Mouse (Mus musculus) megakaryocyte, embryonic 14.5 days (primary cell): ENCODE measurements around the gene Tex2. TPM values are rescaled to one million over a fixed set of nuclear protein-coding genes. Genes with fewer than 3 reads are reported as not detected.

Experiments used
- H3K27me3 ChIP-seq: replicated peaks from 2 replicates; pipeline ENCODE3; 2012; ENCODE audit warnings: inconsistent platforms
- H3K36me3 ChIP-seq: replicated peaks from 2 replicates; pipeline ENCODE3; 2012; ENCODE audit warnings: low read length, inconsistent platforms, mixed read lengths
- H3K4me1 ChIP-seq: 2 replicates; pipeline ENCODE4 v1.6.1; 2012; ENCODE audit warnings: inconsistent platforms
- H3K4me3 ChIP-seq: replicated peaks from 2 replicates; pipeline ENCODE3; 2012; ENCODE audit warnings: moderate library complexity, mild to moderate bottlenecking, inconsistent platforms
- H3K9me3 ChIP-seq: 2 replicates; pipeline ENCODE4 v1.6.1; 2012; ENCODE audit warnings: inconsistent platforms
- FLI1 ChIP-seq: IDR thresholded peaks from 2 replicates; pipeline ENCODE4 v1.6.1; 2012; ENCODE audit warnings: low read length, inconsistent platforms, mixed read lengths
- GATA1 ChIP-seq: IDR thresholded peaks from 3 replicates; pipeline ENCODE4 v1.6.1; 2012; ENCODE audit warnings: mixed read lengths, low read length, inconsistent platforms, borderline replicate concordance
- polyA plus RNA-seq: library from polyadenylated mRNA; stranded (reverse); fragments of >175 nt; gene quantifications from 2 replicates; pipeline ENCODE4 v1.2.3, GENCODE M21; 2012; ENCODE audit warnings: low replicate concordance; ENCODE audit not compliant: insufficient read depth

Tex2 gene
- polyA plus RNA-seq, 1 experiment = 7.4 TPM

DNA sequence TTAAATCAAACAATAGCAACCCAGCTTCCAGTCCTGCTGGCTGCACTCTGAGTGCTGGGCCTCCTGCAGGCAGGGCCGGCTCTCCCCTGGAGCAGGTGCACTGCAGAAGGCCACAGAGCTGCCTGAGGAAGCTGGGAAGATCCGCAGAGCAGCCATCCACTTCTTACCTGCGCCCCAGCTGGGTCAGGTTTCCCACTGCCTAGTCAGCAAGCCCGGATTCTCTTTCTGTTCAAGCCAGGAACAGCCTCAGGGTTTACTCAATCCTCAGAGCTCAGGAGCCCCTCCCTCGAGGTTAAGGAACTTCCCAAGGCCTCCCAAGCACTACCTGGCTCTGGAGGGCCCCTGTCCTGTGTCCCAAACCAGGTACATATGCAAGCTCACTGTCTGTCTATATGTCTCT is 7.2 kb downstream of the Tex2 start:
- peaks cover 60% of the 10 kb centered on the region for H3K36me3 ChIP-seq
- H3K27me3 ChIP-seq = no peaks in the 10 kb centered on the region
- H3K9me3 ChIP-seq = 0 out of 2 replicates have a peak, but pooled peaks cover 4% of the 10 kb centered on the region
- peaks cover 91% of the 10 kb centered on the region for H3K4me1 ChIP-seq
- TF ChIP-seq GATA1 = no peak
- TF ChIP-seq FLI1 = no peak
- no peak overlapping the region for H3K4me3 ChIP-seq

DNA sequence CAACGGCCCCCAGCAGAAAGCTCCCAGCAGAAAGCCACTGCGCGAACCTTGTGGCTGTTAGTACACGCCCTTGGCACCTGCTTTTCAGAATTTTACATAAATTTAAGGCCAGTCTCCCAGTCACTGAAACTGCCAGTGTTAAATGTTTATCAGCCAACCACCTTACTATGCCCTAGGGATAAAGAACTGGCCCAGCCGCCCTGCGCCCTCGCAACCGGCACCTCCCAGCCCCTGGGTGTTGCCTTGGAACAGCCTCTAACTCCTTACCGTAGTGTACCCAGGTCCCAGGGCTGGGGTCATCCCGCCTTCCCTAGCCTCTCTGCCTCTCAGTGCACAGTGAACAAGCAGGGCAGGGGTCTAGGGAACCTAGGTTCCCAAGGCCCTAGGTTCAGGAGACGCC is 10.0 kb downstream of the Tex2 start:
- Histone ChIP-seq H3K4me1 (peaks cover 91% of the 10 kb centered on the region), H3K36me3 (peaks cover 75% of the 10 kb centered on the region), H3K27me3 (no peaks in the 10 kb centered on the region), H3K4me3 (no peak overlapping the region), H3K9me3 (0 out of 2 replicates have a peak, but pooled peaks cover 4% of the 10 kb centered on the region)
- TF ChIP-seq FLI1 = no peak
- TF ChIP-seq GATA1 = no peak

DNA sequence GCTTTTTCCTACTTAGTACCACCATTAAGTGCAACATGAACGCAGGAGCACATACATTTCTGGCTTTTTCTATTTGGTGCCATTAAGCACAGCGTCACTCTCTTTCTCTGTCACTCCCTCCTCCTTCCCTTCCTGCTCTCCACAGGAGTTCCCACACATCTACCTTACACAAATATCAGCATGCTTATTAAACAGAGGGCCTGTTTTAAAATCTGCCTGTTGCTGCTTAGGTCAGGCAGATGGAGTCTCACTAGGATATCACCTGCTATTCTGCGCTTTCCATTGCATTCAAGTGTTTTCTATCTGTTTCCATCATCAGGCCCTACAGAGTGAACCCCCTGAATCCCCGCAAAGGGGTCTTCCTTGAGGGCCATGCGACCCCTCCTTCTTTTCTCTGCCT is 13.1 kb downstream of the Tex2 start:
- Histone ChIP-seq H3K9me3 (0 out of 2 replicates have a peak, but pooled peaks cover 4% of the 10 kb centered on the region), H3K36me3 (peaks cover 58% of the 10 kb centered on the region), H3K27me3 (no peaks in the 10 kb centered on the region), H3K4me3 (no peak overlapping the region), H3K4me1 (peaks cover 93% of the 10 kb centered on the region)
- no peak for TF ChIP-seq GATA1
- no peak for TF ChIP-seq FLI1

DNA sequence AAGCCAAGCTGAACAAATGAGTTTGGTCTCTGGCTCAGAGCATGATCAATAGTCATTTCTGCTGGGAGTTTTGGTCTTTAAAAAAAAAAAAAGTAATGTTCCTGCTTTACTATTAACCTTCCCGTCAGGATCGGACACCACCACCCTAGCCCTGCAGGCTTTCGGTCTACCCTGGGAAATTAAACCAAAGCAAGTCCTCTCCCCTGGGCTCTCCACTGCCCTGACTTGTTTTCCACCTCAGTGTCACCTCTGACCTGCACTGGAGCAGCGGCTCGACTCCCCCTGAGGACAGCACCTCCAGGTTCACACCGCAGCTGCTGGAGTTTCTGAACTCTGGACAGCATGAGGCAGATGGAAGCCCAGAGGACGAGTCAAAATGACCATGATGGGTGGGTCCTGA is 13.9 kb downstream of the Tex2 start:
- H3K36me3 ChIP-seq = peaks cover 60% of the 10 kb centered on the region
- H3K27me3 ChIP-seq = no peaks in the 10 kb centered on the region
- TF ChIP-seq FLI1 = no peak
- TF ChIP-seq GATA1 = no peak
- H3K4me1 ChIP-seq = peaks cover 96% of the 10 kb centered on the region
- peak overlapping the region; percentile 78 for H3K4me3 ChIP-seq
- H3K9me3 ChIP-seq = no peaks in the 10 kb centered on the region

DNA sequence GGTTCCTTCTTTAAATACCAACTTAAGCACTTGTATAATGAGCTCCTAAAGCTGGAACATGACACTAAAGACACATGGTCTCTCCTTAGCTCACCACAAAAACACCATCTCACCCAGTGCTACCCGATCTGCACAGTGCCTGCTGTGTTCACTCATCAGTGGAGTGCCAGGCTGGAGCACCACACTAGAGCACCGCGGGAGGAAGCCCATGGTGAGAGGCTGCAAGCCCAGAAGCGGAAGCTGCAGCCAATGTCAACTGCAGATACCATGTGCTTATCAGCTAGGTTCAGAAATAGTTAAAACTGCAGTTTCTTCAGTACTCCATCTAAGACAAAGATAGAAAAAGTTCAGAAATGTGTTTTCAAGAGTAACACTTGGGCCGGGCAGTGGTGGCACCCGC is 14.9 kb downstream of the Tex2 start:
- Histone ChIP-seq H3K36me3 (peaks cover 63% of the 10 kb centered on the region), H3K4me3 (peak overlapping the region; percentile 81), H3K4me1 (peaks cover 95% of the 10 kb centered on the region), H3K9me3 (no peaks in the 10 kb centered on the region), H3K27me3 (no peaks in the 10 kb centered on the region)
- TF ChIP-seq GATA1 = peak; percentile 28; the same call in 1 of the 3 replicates
- no peak for TF ChIP-seq FLI1

GRCm38 (mm10) chr11:106597737-106598330 is 15.4 kb downstream of the Tex2 start:
- Histone ChIP-seq H3K27me3 (no peaks in the 10 kb centered on the region), H3K4me1 (peaks cover 94% of the 10 kb centered on the region), H3K4me3 (peak overlapping the region; percentile 81), H3K36me3 (peaks cover 63% of the 10 kb centered on the region), H3K9me3 (no peaks in the 10 kb centered on the region)
- TF ChIP-seq GATA1 (no peak), FLI1 (no peak)

- H3K9me3 ChIP-seq = no peaks in the 10 kb centered on the region
- no peaks in the 10 kb centered on the region for H3K27me3 ChIP-seq
- no peak for TF ChIP-seq FLI1
- TF ChIP-seq GATA1 = no peak
- H3K4me1 ChIP-seq = peaks cover 83% of the 10 kb centered on the region
- peak overlapping the region; percentile 66 for H3K4me3 ChIP-seq
- H3K36me3 ChIP-seq = peaks cover 82% of the 10 kb centered on the region
These were observed 22.0 kb downstream of the Tex2 start for GRCm38 (mm10) chr11:106591183-106591582.

GRCm38 (mm10) chr11:106590143-106590542 is 23.1 kb downstream of the Tex2 start:
- Histone ChIP-seq H3K27me3 (no peaks in the 10 kb centered on the region), H3K4me1 (peaks cover 80% of the 10 kb centered on the region), H3K9me3 (no peaks in the 10 kb centered on the region), H3K4me3 (no peak overlapping the region), H3K36me3 (peaks cover 89% of the 10 kb centered on the region)
- no peak for TF ChIP-seq GATA1
- no peak for TF ChIP-seq FLI1

- no peak overlapping the region for H3K4me3 ChIP-seq
These were observed 24.4 kb downstream of the Tex2 start for GRCm38 (mm10) chr11:106588781-106589180.

DNA sequence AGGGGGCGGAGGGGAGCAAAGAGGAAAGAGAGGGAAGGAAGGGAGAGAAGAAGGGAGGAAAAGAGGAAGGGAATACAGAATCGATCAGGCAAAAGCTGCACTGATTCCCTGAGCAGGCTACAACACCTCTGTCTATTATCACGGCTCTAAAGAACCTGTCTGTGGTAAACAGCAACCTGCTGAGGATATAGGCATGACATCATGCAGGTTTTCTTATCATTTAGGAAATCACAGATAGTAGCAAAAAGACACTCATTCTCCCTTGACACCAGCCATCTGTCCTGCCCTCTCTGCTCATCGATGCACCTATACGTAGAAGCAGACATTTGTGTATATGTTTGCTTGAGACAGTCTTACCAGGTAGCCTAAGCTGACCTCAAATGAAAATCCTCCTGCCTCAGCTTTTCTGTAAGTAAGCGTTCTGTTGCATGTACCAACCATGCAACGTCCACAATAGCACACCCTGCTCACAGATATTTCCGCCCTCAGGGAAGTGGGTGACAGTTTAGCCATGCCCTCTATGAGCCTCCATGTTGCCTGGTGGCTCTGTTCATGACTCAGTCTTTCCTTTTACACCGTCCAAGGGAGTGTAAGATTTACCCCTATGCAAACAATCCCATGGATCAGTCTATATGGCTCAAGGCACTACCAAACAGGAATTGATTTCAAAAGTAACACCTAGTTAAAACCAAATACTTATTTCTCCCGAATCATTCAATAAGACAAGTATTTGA is 25.3 kb downstream of the Tex2 start:
- Histone ChIP-seq H3K9me3 (no peaks in the 10 kb centered on the region), H3K4me3 (no peak overlapping the region), H3K36me3 (peaks cover 80% of the 10 kb centered on the region), H3K4me1 (peaks cover 74% of the 10 kb centered on the region), H3K27me3 (no peaks in the 10 kb centered on the region)
- TF ChIP-seq FLI1 (no peak), GATA1 (no peak)

More at GRCm38 (mm10) chr11:106588781-106589180, 24.4 kb downstream of the Tex2 start:
- Histone ChIP-seq H3K27me3 (no peaks in the 10 kb centered on the region), H3K9me3 (no peaks in the 10 kb centered on the region), H3K4me1 (peaks cover 74% of the 10 kb centered on the region), H3K36me3 (peaks cover 82% of the 10 kb centered on the region)
- TF ChIP-seq FLI1 (no peak), GATA1 (no peak)
